Mouse (Mus musculus): ENCODE data around the gene Ghrhr.

- TF ChIP-seq CTCF (IDR thresholded peaks at IDR 0.05; ENCODE audit: low read depth, low read length) = no peak
- TF ChIP-seq POLR2A (IDR thresholded peaks at IDR 0.05; ENCODE audit: extremely low read depth, insufficient read depth, low read length) = no peak
These were observed 20.5 kb upstream of the Ghrhr start for GRCm38 (mm10) chr6:55355575-55355974.
